Mouse (Mus musculus): ENCODE data around the gene Abcb9. TPM values are rescaled to one million over a fixed set of nuclear protein-coding genes. Genes with fewer than 3 reads are reported as not detected.

Abcb9 gene
- polyA plus RNA-seq, 1 experiment: 33.5 TPM

GRCm38 (mm10) chr5:124014180-124014579 is 81.4 kb downstream of the Abcb9 start:
- DNase-seq (ENCODE audit: low read depth): no peak

- no peak for DNase-seq (ENCODE audit: low read depth)
Measured at GRCm38 (mm10) chr5:124013747-124014146, 81.9 kb downstream of the Abcb9 start.

GRCm38 (mm10) chr5:124012885-124013284 is 82.7 kb downstream of the Abcb9 start:
- DNase-seq (ENCODE audit: low read depth): no peak

- DNase-seq (ENCODE audit: low read depth): no peak
Measured at GRCm38 (mm10) chr5:124011927-124012326, 83.7 kb downstream of the Abcb9 start.

Other genes starting within 250 kb of the Abcb9 start
- gene Hcar2, start 230.3 kb downstream of the Abcb9 start, polyA plus RNA-seq (2012; rRNA removed): 7.6 and 8.5 TPM in 2 replicates
- gene Hcar1, start 215.8 kb downstream of the Abcb9 start, polyA plus RNA-seq (2012; rRNA removed): 20.6 and 23.5 TPM in 2 replicates
- 9.0 and 14.4 TPM in 2 replicates for gene Denr, start 188.6 kb downstream of the Abcb9 start, polyA plus RNA-seq (2012; rRNA removed)
- 2.1 and 2.6 TPM in 2 replicates for gene Gm43518, start 168.4 kb downstream of the Abcb9 start, polyA plus RNA-seq (2012; rRNA removed)
- 6.1 and 8.7 TPM in 2 replicates for gene Ccdc62, start 165.1 kb downstream of the Abcb9 start, polyA plus RNA-seq (2012; rRNA removed)
- gene Hip1r, start 122.2 kb downstream of the Abcb9 start, polyA plus RNA-seq (2012; rRNA removed): 46.6 and 59.4 TPM in 2 replicates
- 45.2 and 54.3 TPM in 2 replicates for gene Vps37b, start 63.5 kb downstream of the Abcb9 start, polyA plus RNA-seq (2012; rRNA removed)
- 56.9 and 71.1 TPM in 2 replicates for gene Ogfod2, start 16.5 kb upstream of the Abcb9 start, polyA plus RNA-seq (2012; rRNA removed)
- 34.4 and 36.2 TPM in 2 replicates for gene Arl6ip4, start 20.3 kb upstream of the Abcb9 start, polyA plus RNA-seq (2012; rRNA removed)
- gene Pitpnm2, start 154.0 kb upstream of the Abcb9 start, polyA plus RNA-seq (2012; rRNA removed): 42.9 and 45.4 TPM in 2 replicates
- gene Mphosph9, start 232.2 kb upstream of the Abcb9 start, polyA plus RNA-seq (2012; rRNA removed): 3.2 and 3.6 TPM in 2 replicates
- gene 2810006K23Rik, start 232.3 kb upstream of the Abcb9 start, polyA plus RNA-seq (2012; rRNA removed): 8.0 and 8.5 TPM in 2 replicates